Mouse (Mus musculus): ENCODE measurements around the gene Onecut3.

Gene Onecut3

GRCm38 (mm10) chr10:80552364-80552763 lies 57.7 kb downstream of the Onecut3 start:
- DNase-seq (ENCODE audit: low spot score in 2 of 2), result no peak

- no peak for DNase-seq (ENCODE audit: low spot score in 2 of 2)
Observed at GRCm38 (mm10) chr10:80553575-80553974, 58.9 kb downstream of the Onecut3 start.

GRCm38 (mm10) chr10:80553997-80554396 lies 59.4 kb downstream of the Onecut3 start:
- DNase-seq (ENCODE audit: low spot score in 2 of 2), result no peak

- DNase-seq (ENCODE audit: low spot score in 2 of 2), result peak in 1 of 2 experiments; percentile 77
Observed at GRCm38 (mm10) chr10:80557346-80557965, 62.8 kb downstream of the Onecut3 start.

GRCm38 (mm10) chr10:80559431-80559830 lies 64.8 kb downstream of the Onecut3 start:
- DNase-seq (ENCODE audit: low spot score in 2 of 2), result no peak

GRCm38 (mm10) chr10:80560621-80561020 lies 66.0 kb downstream of the Onecut3 start:
- DNase-seq (ENCODE audit: low spot score in 2 of 2), result no peak

GRCm38 (mm10) chr10:80561116-80561944 lies 66.7 kb downstream of the Onecut3 start, which contains the start of gene Rexo1:
Gene Rexo1, minus strand, starts transcription at chr10:80561560.
- DNase-seq (ENCODE audit: low spot score in 2 of 2), result peak; percentile 81 to 95

GRCm38 (mm10) chr10:80566375-80567092 lies 71.9 kb downstream of the Onecut3 start:
- DNase-seq (ENCODE audit: low spot score in 2 of 2), result peak; percentile 75 to 91
